ENCODE assay signal across 22 mouse cellular contexts in genomic region chr2:76430539-76430938, GRCm38 (mm10). TPM values are rescaled to one million over a fixed set of nuclear protein-coding genes. Genes with fewer than 3 reads are reported as not detected.
DNase-seq lines count a peak whose midpoint lies in the region; ATAC-seq and TF ChIP-seq lines count a peak whose summit lies in the region.
"Had no signal": no experiment of that assay in that cellular context is flagged by ENCODE, and none has a peak within 500 bp of the region (broad histone marks: within the 10 kb centered on the region; RNA-seq: fewer than 3 reads in every experiment).

No protein-coding gene starts in this region.

- H3K36me3 ChIP-seq in forebrain, embryonic 13.5 days (ENCODE audit: poor library complexity, severe bottlenecking) = no peaks in the 10 kb centered on the region
- H3K36me3 ChIP-seq in forebrain, embryonic 10.5 days (replicated peaks) = no peaks in the 10 kb centered on the region
- no peaks in the 10 kb centered on the region for H3K36me3 ChIP-seq in forebrain, postnatal 0 days (ENCODE audit: insufficient read depth)
- H3K36me3 ChIP-seq in midbrain, embryonic 16.5 days (ENCODE audit: control insufficient read depth, insufficient read depth, low read length) = no peaks in the 10 kb centered on the region
- H3K36me3 ChIP-seq: embryonic facial prominence, embryonic 10.5 days; G1E; heart, embryonic 12.5 days; hindbrain, embryonic 10.5 days; intestine, embryonic 15.5 days had no signal

- no peak overlapping the region for H3K9ac ChIP-seq in forebrain, embryonic 13.5 days
- no peak overlapping the region for H3K9ac ChIP-seq in forebrain, postnatal 0 days
- no peak overlapping the region for H3K9ac ChIP-seq in midbrain, embryonic 16.5 days (ENCODE audit: low read depth, low read length)
- H3K9ac ChIP-seq: heart, embryonic 12.5 days; hindbrain, embryonic 14.5 days; intestine, embryonic 15.5 days had no signal

- no peak for TF ChIP-seq CTCF in forebrain, postnatal 0 days (IDR thresholded peaks at IDR 0.05; ENCODE audit: low read depth)

- H3K4me2 ChIP-seq in forebrain, embryonic 13.5 days = no peak overlapping the region
- H3K4me2 ChIP-seq in forebrain, postnatal 0 days (ENCODE audit: low read depth) = no peak overlapping the region
- H3K4me2 ChIP-seq in midbrain, embryonic 16.5 days (ENCODE audit: low read length) = no peak overlapping the region
- H3K4me2 ChIP-seq: heart, embryonic 12.5 days; hindbrain, embryonic 14.5 days; intestine, embryonic 15.5 days had no signal

- no peaks in the 10 kb centered on the region for H3K27me3 ChIP-seq in forebrain, embryonic 13.5 days
- H3K27me3 ChIP-seq in forebrain, embryonic 10.5 days (ENCODE audit: poor library complexity, severe bottlenecking) = peaks cover 48% of the 10 kb centered on the region
- no peaks in the 10 kb centered on the region for H3K27me3 ChIP-seq in forebrain, postnatal 0 days (ENCODE audit: insufficient read depth, low read length)
- H3K27me3 ChIP-seq in midbrain, embryonic 16.5 days (ENCODE audit: control insufficient read depth, insufficient read depth, low read depth, low read length) = no peaks in the 10 kb centered on the region
- H3K27me3 ChIP-seq: heart, embryonic 12.5 days; intestine, embryonic 15.5 days had no signal

- H3K9me3 ChIP-seq in forebrain, embryonic 13.5 days (replicated peaks) = no peaks in the 10 kb centered on the region
- H3K9me3 ChIP-seq in forebrain, embryonic 10.5 days = no peaks in the 10 kb centered on the region
- H3K9me3 ChIP-seq in forebrain, postnatal 0 days (ENCODE audit: low read length) = no peaks in the 10 kb centered on the region
- no peaks in the 10 kb centered on the region for H3K9me3 ChIP-seq in midbrain, embryonic 16.5 days (replicated peaks; ENCODE audit: control insufficient read depth, low read length, poor library complexity, severe bottlenecking)
- H3K9me3 ChIP-seq: embryonic facial prominence, embryonic 10.5 days; G1E; heart, embryonic 12.5 days; hindbrain, embryonic 10.5 days; intestine, embryonic 15.5 days had no signal

- peaks cover 5% of the 10 kb centered on the region; the same call in 1 of the 2 replicates for H3K4me1 ChIP-seq in forebrain, embryonic 13.5 days
- H3K4me1 ChIP-seq in forebrain, embryonic 10.5 days = peaks cover 5% of the 10 kb centered on the region
- H3K4me1 ChIP-seq in forebrain, postnatal 0 days (ENCODE audit: insufficient read depth) = peaks cover 9% of the 10 kb centered on the region; the same call in 1 of the 2 replicates
- H3K4me1 ChIP-seq in midbrain, embryonic 16.5 days (ENCODE audit: control insufficient read depth, insufficient read depth, low read length) = peaks cover 3% of the 10 kb centered on the region; the same call in 1 of the 2 replicates
- H3K4me1 ChIP-seq: heart, embryonic 12.5 days; intestine, embryonic 15.5 days had no signal

- H3K27ac ChIP-seq in forebrain, embryonic 13.5 days = no peak overlapping the region
- no peak overlapping the region for H3K27ac ChIP-seq in forebrain, embryonic 10.5 days
- no peak overlapping the region for H3K27ac ChIP-seq in forebrain, postnatal 0 days (ENCODE audit: low read depth, low read length)
- H3K27ac ChIP-seq in midbrain, embryonic 16.5 days (ENCODE audit: low read length) = no peak overlapping the region
- H3K27ac ChIP-seq: embryonic facial prominence, embryonic 10.5 days; heart, adult 2 months; hindbrain, embryonic 10.5 days; hindbrain, embryonic 14.5 days; intestine, embryonic 15.5 days had no signal

- peak; percentile 93; the same call in 1 of the 2 replicates for ATAC-seq in forebrain, embryonic 13.5 days
- ATAC-seq in forebrain, postnatal 0 days = peak; percentile 94
- no peak for ATAC-seq in midbrain, embryonic 16.5 days
- ATAC-seq: CD4-positive, CD25-positive, alpha-beta regulatory T cell, adult 4 months; intestine, embryonic 15.5 days had no signal

- no peak for DNase-seq in forebrain, embryonic 10.5 days (ENCODE audit: extremely low spot score, low spot score)
- peak; percentile 34 for DNase-seq in heart, adult 11 months
- no peak for DNase-seq in heart, adult 9 months (ENCODE audit: low spot score in 2 of 2)
- DNase-seq in brain, adult 2 months (ENCODE audit: low read depth, low spot score) = peak; percentile 42
- peak; percentile 63 for DNase-seq in forebrain, postnatal 0 days
- DNase-seq: adrenal gland, adult 8-10 months; adrenal gland, postnatal 36 days; B cell, adult 2 months; cerebellum, adult 2 months; cerebellum, postnatal 10 days; gastrocnemius, postnatal 10 days; heart, adult 2 months; kidney, adult 18-20 months had no signal

- 82% methylated on average over 3 of the region's 3 CpGs for WGBS in forebrain, embryonic 13.5 days
- WGBS in forebrain, embryonic 10.5 days = 92% methylated on average over 3 of the region's 3 CpGs
- 56% methylated on average over 3 of the region's 3 CpGs for WGBS in forebrain, postnatal 0 days
- 85% methylated on average over 3 of the region's 3 CpGs for WGBS in midbrain, embryonic 16.5 days

- H3K4me3 ChIP-seq in forebrain, embryonic 13.5 days = no peak overlapping the region
- no peak overlapping the region for H3K4me3 ChIP-seq in forebrain, embryonic 10.5 days
- H3K4me3 ChIP-seq in forebrain, postnatal 0 days (ENCODE audit: low read depth, low read length) = no peak overlapping the region
- no peak overlapping the region for H3K4me3 ChIP-seq in midbrain, embryonic 16.5 days (ENCODE audit: low read depth, low read length)
- H3K4me3 ChIP-seq: embryonic facial prominence, embryonic 10.5 days; heart, adult 2 months; heart, embryonic 12.5 days; hindbrain, embryonic 10.5 days; intestine, embryonic 15.5 days had no signal

RNA-seq across cellular contexts. Expression of gene Osbpl6, which starts 24.2 kb away (rescaled TPM):
- polyA plus RNA-seq in forebrain, embryonic 13.5 days (2015; fragmentation: Nextera tagmentation; extraction: Ambion mirVana) = 14.5 and 15.6 TPM in 2 replicates
- polyA plus RNA-seq in forebrain, embryonic 10.5 days (2016; fragmentation: Nextera tagmentation; extraction: Ambion mirVana) = 10.4 and 11.5 TPM in 2 replicates
- 16.2 and 17.1 TPM in 2 replicates for total RNA-seq in forebrain, postnatal 0 days (2014; rRNA removed)
- 19.5 and 21.6 TPM in 2 replicates for polyA plus RNA-seq in forebrain, postnatal 0 days (2015; fragmentation: Nextera tagmentation; extraction: Ambion mirVana)
- 23.1 and 28.7 TPM in 2 replicates for polyA plus RNA-seq in midbrain, embryonic 16.5 days (2015; fragmentation: Nextera tagmentation; extraction: Ambion mirVana)
- polyA plus RNA-seq: G1E had no signal

Comparison
In these comparisons a context has a peak if more than half of its experiments do, and no peak if none do; other contexts are left out.
1. DNase-seq: peak in heart, adult 11 months (single experiment), brain, adult 2 months (single experiment) and forebrain, postnatal 0 days (single experiment); none in forebrain, embryonic 10.5 days (single experiment) and heart, adult 9 months (0 of 2).